8 mouse cellular contexts compared by ENCODE assay signal in the genomic region with DNA sequence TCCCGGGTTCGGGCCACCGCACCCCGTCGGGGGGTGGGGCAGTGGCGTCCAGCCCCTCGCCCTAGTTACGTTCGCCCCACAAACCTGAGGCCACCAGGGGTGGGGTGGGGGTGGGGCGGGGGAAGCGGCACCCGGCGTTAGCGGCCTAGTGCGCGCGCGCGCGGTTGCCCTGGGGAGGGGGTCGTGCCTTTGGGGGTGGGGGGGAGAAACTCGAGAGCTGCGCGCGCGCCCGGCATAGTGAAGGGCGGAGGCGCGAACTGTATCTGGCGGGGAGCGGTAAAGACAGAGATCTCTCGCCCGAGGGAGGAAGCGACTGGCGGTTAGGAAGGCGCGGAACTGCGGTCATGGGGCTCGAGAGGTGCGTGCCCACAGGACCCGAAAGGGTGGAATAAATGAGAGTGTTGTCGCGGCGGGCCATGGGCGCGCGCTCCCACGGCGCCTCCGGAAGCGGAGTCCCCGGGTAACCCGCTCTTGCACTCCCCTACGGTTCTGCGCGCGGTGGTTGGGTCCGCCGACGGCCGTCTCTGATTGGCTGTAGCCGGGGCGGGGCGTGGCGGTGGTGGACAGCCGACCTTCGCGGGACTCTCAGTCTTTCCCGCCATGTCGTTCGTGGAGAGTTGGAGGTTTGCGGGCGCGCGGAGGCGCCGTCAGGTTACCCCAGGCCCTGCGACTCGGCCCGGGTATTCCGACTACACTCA. TPM values are rescaled to one million over a fixed set of nuclear protein-coding genes. Genes with fewer than 3 reads are reported as not detected.
DNase-seq lines count a peak whose midpoint lies in the region; ATAC-seq and TF ChIP-seq lines count a peak whose summit lies in the region.

A gene (plus strand): TSS at position 204 of the 698 bp plus-strand sequence.

- peak; percentile 97 for DNase-seq in A20 (ENCODE audit: low read depth, low spot score)
- peak; percentile 97 to 98 for DNase-seq in heart, adult 9 months (ENCODE audit: low spot score in 2 of 2)
- peak; percentile 92 to 97 for DNase-seq in monocyte, adult 2 months (ENCODE audit: low read depth in 1 of 2, low spot score in 2 of 2)
- DNase-seq in spleen, postnatal 36 days (ENCODE audit: low spot score in 2 of 2) = peak; percentile 96 to 97

- peaks cover 9% of the 10 kb centered on the region for H3K4me1 ChIP-seq in bone marrow macrophage, adult 2 months (ENCODE audit: control insufficient read depth, insufficient read depth, low read length)
- H3K4me1 ChIP-seq in embryonic fibroblast, embryonic 13.5 days (ENCODE audit: control insufficient read depth, insufficient read depth, low read length) = no peaks in the 10 kb centered on the region
- H3K4me1 ChIP-seq in kidney, embryonic 14.5 days (ENCODE audit: control insufficient read depth, insufficient read depth, low read length) = peaks cover 9% of the 10 kb centered on the region
- H3K4me1 ChIP-seq in limb, embryonic 15.5 days = peaks cover 6% of the 10 kb centered on the region; the same call in 1 of the 2 replicates

- no peaks in the 10 kb centered on the region for H3K9me3 ChIP-seq in kidney, embryonic 14.5 days (ENCODE audit: control insufficient read depth, low read length)
- no peaks in the 10 kb centered on the region for H3K9me3 ChIP-seq in limb, embryonic 15.5 days

- peak within 1 kb of the TSS; percentile 99 for H3K27ac ChIP-seq in bone marrow macrophage, adult 2 months (ENCODE audit: insufficient read depth, low read depth, low read length)
- peak within 1 kb of the TSS; percentile 98 for H3K27ac ChIP-seq in embryonic fibroblast, embryonic 13.5 days (ENCODE audit: insufficient read depth, low read length)
- peak within 1 kb of the TSS; percentile 95 for H3K27ac ChIP-seq in kidney, embryonic 14.5 days (ENCODE audit: low read depth, low read length)
- peak within 1 kb of the TSS; percentile 97 for H3K27ac ChIP-seq in limb, embryonic 15.5 days

- H3K36me3 ChIP-seq in kidney, embryonic 14.5 days (ENCODE audit: control insufficient read depth, insufficient read depth, low read length) = peaks cover 31% of the 10 kb centered on the region; the same call in 1 of the 2 replicates
- peaks cover 13% of the 10 kb centered on the region for H3K36me3 ChIP-seq in limb, embryonic 15.5 days

- peak within 1 kb of the TSS; percentile 92 for H3K9ac ChIP-seq in kidney, embryonic 14.5 days (ENCODE audit: low read depth, low read length)
- H3K9ac ChIP-seq in limb, embryonic 15.5 days = peak within 1 kb of the TSS; percentile 79

- ATAC-seq in kidney, embryonic 14.5 days (ENCODE audit: low FRiP score, low TSS enrichment) = peak; percentile 92
- ATAC-seq in limb, embryonic 15.5 days (ENCODE audit: insufficient number of reproducible peaks, low FRiP score, low TSS enrichment, low read depth) = peak; percentile 86

- H3K4me2 ChIP-seq in kidney, embryonic 14.5 days (replicated peaks; ENCODE audit: low read depth, low read length) = peak within 1 kb of the TSS; percentile 40
- H3K4me2 ChIP-seq in limb, embryonic 15.5 days = peak within 1 kb of the TSS; percentile 61

- under 1% methylated on average over 71 of the region's 82 CpGs for WGBS in kidney, embryonic 14.5 days
- WGBS in limb, embryonic 15.5 days = under 1% methylated on average over 81 of the region's 82 CpGs

- TF ChIP-seq CTCF in bone marrow macrophage, adult 2 months (IDR thresholded peaks at IDR 0.05; ENCODE audit: low read depth, low read length) = no peak
- no peak for TF ChIP-seq CTCF in embryonic fibroblast, embryonic 13.5 days (IDR thresholded peaks at IDR 0.05; ENCODE audit: borderline replicate concordance, insufficient read depth, low read length)

- H3K4me3 ChIP-seq in bone marrow macrophage, adult 2 months (ENCODE audit: insufficient read depth, low read length) = peak within 1 kb of the TSS; percentile 98
- peak within 1 kb of the TSS; percentile 86 for H3K4me3 ChIP-seq in embryonic fibroblast, embryonic 13.5 days (ENCODE audit: insufficient read depth, low read length)
- peak within 1 kb of the TSS; percentile 69 for H3K4me3 ChIP-seq in kidney, embryonic 14.5 days (ENCODE audit: low read length)
- peak within 1 kb of the TSS; percentile 86 for H3K4me3 ChIP-seq in limb, embryonic 15.5 days

- no peak for TF ChIP-seq POLR2A in bone marrow macrophage, adult 2 months (IDR thresholded peaks at IDR 0.05; ENCODE audit: borderline replicate concordance, low read depth, low read length)
- peak; percentile 67 for TF ChIP-seq POLR2A in embryonic fibroblast, embryonic 13.5 days (IDR thresholded peaks at IDR 0.05; ENCODE audit: low read depth, low read length)

- H3K27me3 ChIP-seq in kidney, embryonic 14.5 days (ENCODE audit: control insufficient read depth, insufficient read depth, low read length) = no peaks in the 10 kb centered on the region
- no peaks in the 10 kb centered on the region for H3K27me3 ChIP-seq in limb, embryonic 15.5 days

RNA-seq across cellular contexts. Expression of the gene that starts here (rescaled TPM):
- 17.6 and 24.8 TPM in 2 replicates for polyA plus RNA-seq in bone marrow macrophage, adult 2 months (2012; ENCODE audit: insufficient read depth, insufficient read length, missing spikeins)
- polyA plus RNA-seq in embryonic fibroblast, embryonic 13.5 days (2011; ENCODE audit: insufficient read length, low read depth, missing spikeins) = 29.4 and 40.1 TPM in 2 replicates
- polyA plus RNA-seq in kidney, embryonic 14.5 days (2014; fragmentation: Nextera tagmentation; extraction: Ambion mirVana) = 51.8 and 59.3 TPM in 2 replicates
- 42.0 and 43.0 TPM in 2 replicates for polyA plus RNA-seq in limb, embryonic 15.5 days (2015; fragmentation: Nextera tagmentation; extraction: Ambion mirVana)

Comparison
In these comparisons a context has a peak if more than half of its experiments do, and no peak if none do; other contexts are left out.
1. Peak in every context shown above with its lines: DNase-seq, ATAC-seq, H3K4me3 ChIP-seq and H3K27ac ChIP-seq.